Mouse (Mus musculus) MEL-GATA-1-ER (cell line): ENCODE results near the gene Ppan.
A peak's percentile ranks its signal among the peaks of the same experiment; 100 is the strongest.

Experiments
- DNase-seq: peaks from one replicate; pipeline ENCODE4 v3.0.0-alpha.2; 2012; ENCODE audit warnings: low read depth; ENCODE audit errors: extremely low read depth

Ppan gene

GRCm38 (mm10) chr9:20878710-20879065 is 9.3 kb upstream of the Ppan start:
- no peak for DNase-seq

DNA sequence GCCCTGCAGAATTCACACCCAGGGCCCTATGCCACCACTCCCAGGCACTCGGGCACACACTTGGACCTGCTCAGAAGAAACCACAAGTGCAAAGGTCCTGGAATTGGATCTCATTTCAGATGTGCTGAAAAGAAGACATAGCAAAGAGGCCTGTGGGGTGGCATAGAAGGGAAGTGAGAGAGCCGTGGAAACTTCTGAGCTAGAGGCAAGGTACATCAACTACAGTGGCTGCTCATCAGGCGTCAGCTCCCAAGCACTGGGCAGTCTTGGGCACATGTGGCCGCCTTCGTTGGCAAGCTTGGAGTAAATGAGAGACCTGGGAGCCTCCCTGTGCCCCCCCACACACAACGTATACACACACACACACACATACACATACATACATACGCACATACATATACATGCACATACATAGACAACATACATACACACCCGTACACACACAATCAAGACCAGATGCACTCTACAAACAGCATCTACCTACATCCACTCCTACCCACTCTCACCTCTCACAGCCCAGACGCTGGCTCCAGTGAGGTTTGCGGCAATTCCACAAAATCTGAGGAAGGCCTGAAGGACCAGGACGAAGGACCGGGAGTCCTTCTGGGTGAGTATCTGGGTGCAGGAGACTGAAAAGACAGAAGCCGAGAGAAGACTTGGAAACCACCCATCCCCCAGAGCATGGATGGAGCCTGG is 8.7 kb upstream of the Ppan start, which contains the start of gene Angptl6:
Gene Angptl6, minus strand, starts transcription at position 631 of the 696 bp plus-strand sequence.
- DNase-seq = no peak

DNA sequence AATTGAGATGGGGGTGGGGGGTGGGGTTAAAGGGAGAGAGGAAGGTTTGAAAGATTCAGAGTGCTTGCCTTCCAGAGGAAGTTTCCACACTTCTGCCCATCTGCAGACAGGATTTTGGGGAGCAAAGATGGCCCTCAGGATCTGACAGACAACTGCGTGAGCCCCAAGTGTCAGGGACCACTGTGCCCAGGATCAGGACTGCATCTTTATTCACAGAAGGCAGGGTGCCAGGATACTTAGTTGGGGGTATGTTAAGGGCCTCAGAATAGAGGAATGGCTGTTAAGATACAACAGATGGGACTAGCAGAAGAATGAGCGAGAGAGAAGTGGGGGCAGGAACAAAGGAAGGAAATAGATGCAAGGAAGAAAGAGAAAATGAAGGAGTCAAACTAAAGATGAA is 1.4 kb upstream of the Ppan start:
- DNase-seq = no peak

GRCm38 (mm10) chr9:20887191-20887590 is 784 bp upstream of the Ppan start:
- no peak for DNase-seq

DNA sequence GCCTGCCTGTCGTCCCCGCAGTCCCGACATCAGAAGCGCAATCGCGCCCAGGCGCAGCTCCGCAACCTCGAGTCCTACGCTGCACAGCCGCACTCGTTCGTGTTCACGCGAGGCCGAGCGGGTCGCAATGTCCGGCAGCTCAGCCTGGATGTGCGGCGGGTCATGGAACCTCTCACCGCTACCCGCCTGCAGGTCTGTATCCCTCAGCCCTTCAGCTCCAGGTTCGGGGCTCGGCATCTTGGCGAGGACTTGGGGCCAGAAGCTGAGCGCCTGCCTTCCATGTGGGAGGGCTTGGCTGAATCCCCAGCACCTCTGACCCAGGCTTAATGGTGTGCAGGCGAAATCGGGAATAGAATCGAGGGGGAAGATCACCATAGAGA is 401 bp downstream of the Ppan start:
- DNase-seq = no peak

DNA sequence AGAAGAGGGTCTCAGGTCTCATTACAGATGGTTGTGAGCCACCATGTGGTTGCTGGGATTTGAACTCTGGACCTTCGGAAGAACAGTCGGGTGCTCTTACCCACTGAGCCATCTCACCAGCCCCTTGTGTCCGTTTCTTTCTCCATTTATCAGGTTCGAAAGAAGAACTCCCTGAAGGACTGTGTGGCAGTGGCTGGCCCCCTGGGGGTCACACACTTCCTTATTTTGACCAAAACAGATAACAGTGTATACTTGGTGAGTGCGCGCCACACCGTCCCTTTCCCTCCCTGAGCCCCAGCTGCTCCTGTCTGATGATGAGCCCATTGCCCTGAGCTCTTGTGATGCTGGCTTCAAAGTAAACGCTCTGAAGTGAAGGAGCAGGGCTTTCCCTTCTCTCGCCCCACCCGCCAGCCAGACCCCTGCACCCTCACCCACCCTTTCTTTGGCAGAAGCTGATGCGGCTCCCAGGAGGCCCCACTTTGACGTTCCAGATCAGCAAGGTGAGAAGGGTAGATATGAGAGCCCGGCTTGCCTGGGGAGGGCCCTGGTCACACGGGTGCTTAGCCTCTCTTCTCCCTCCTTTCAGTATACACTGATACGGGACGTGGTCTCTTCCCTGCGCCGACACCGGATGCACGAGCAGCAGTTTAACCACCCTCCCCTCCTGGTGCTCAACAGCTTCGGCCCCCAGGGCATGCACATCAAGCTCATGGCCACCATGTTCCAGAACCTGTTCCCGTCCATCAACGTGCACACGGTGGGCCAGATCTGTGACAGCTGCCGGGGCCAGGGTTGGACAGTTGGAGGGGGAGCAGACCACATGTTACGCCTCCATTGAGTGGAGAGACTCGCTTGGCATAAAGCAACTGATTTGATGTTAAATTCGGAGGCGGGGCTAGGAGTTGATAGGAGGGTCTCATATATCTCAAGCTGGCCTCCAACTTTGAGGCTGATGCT is 1.5 kb downstream of the Ppan start:
- peak; percentile 85 for DNase-seq

- DNase-seq = no peak
Measured at GRCm38 (mm10) chr9:20890411-20890810, 2.4 kb downstream of the Ppan start.

- DNase-seq = no peak
Measured at GRCm38 (mm10) chr9:20891339-20892103, 3.5 kb downstream of the Ppan start.

GRCm38 (mm10) chr9:20892104-20892653 is 4.2 kb downstream of the Ppan start:
- DNase-seq = peak; percentile 91

DNA sequence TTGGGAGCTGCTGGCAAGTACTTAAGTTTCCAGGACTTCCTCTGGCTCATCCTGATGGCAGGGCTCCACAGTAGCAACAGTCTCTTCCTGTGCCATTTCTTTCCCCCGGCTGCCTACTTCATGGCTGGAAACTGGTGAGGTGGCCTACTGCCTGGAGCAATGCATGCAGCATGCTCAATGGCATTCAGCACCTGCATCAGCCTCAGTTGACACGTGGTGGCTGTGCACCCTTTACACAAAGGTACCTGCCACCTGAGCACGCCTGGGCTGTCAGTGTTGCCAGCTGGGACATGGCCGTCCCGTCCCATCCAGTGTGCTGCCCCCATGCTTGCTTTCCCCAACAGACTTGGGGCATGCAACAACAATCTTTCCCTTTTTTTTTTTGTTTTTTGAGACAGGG is 5.1 kb downstream of the Ppan start:
- no peak for DNase-seq

DNA sequence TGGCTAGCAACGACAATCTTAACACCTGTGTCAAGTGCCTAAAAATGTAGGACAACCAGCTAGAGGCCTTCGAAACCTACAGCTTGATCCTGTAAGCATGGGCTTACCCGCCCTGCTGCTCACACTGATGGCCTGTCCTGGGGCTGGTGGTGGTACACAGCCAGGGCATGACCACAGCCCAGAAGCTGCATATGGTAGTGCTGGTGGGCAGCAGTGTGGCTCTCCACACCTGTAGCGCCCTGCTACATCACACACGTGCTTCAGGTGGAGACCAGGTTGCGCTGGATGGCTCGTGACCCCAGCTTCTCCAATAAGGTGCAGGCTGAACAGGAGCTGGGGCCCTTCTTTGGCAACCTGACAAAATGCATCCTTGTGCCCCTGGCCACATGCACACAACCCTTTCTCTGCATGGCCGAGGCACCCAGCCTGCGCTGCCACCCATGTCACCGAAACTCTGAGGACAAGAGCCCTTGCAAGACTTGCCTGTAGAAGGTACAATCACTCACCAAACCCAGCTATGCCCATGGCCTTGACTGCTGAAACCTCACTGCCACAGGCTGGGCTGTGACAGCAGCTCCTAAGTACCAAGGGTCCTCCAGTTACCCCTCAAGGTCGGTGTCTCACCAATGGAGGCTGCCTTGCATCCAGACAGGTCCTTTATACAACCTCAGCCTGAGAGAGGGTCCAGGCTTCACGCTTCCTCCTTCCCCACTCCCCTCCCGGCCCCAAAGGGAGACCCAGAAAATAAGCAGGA is 5.8 kb downstream of the Ppan start:
- DNase-seq = no peak

DNA sequence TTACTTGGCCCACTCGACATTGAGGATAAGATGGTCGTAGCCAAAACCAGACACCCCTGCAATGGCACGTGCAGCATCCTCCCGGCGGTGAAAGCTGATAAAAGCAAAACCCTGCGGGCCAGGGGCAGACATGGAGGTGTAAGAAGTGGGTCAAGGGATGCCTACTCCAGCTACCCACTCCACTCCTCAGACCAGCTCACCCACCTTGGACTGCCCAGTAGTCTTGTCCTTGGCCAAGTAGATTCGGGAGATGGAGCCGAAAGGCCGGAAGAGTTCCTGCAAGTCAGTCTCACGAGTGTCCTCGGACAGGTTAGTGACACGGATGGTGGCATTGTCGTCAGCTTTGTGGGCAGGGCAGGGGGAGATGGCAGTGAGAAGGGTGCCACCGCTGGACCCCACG is 6.7 kb downstream of the Ppan start:
- no peak for DNase-seq

GRCm38 (mm10) chr9:20895382-20895781 is 7.4 kb downstream of the Ppan start:
- DNase-seq = no peak

DNA sequence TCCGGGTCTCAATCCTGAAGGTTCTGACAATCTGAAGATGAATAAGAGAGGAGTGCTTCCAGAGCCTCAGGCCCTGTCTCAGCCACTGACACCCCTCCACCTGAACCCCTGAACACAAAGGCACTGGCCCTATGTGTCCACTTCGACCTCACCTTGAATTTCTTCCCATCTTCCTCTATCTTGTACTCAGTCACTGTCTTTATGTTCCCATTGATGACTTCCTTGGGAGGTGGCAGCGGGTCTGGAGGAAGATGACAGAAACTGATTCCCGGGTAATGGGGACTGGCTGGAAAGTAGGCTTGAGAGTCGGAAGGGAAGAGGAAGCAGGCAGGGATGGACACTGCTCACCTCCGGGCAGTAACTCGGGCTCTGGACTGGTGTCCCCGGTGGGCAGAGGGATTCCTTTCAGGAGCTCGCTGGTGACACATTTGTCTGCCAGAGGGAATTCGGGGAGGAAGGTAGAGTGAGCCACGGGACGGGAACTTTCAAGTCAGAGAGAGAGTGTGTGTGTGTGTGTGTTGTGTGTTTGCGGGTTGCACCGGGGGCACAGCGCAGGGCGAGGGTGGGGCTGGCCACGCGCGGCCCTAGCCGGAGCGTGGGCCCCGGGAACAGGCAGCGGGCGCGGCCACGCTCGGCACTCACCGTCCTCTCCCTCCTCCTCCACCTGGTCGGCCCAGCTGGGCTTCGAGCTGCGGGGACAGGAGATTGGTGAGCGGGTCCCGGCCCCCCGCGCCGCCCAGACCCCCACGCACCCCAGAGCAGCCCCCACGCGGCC is 9.9 kb downstream of the Ppan start:
- no peak for DNase-seq

DNA sequence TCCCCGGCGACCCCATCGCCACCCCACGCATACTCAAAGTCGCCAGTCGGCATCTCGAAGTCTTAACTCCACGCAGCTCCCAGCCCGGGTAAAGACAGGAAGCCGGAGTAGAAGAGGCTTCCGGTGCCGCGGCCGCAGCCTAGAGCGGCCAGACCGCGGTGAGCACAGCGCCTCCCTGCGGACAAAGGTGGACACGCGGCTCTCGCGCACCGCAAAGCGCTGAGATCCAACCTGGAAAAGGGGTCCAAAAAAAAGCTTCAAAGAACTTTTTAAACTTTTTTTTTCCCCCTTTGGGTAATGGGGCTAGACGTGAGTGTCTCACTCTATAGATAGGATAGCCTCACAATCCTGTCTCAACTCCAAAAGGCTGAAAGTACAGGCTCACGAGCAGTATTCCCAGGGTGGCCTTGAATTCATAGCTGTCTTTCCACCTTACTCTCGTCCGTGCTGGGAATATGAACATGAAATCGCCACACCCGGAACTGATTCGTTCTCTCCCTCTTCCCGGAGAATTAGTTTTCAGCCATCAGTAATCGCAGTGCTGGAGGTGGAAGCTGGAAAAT is 10.6 kb downstream of the Ppan start, which contains the start of gene Eif3g:
Gene Eif3g, minus strand, starts transcription at position 113 of the 563 bp plus-strand sequence.
- peak; percentile 76 for DNase-seq

DNA sequence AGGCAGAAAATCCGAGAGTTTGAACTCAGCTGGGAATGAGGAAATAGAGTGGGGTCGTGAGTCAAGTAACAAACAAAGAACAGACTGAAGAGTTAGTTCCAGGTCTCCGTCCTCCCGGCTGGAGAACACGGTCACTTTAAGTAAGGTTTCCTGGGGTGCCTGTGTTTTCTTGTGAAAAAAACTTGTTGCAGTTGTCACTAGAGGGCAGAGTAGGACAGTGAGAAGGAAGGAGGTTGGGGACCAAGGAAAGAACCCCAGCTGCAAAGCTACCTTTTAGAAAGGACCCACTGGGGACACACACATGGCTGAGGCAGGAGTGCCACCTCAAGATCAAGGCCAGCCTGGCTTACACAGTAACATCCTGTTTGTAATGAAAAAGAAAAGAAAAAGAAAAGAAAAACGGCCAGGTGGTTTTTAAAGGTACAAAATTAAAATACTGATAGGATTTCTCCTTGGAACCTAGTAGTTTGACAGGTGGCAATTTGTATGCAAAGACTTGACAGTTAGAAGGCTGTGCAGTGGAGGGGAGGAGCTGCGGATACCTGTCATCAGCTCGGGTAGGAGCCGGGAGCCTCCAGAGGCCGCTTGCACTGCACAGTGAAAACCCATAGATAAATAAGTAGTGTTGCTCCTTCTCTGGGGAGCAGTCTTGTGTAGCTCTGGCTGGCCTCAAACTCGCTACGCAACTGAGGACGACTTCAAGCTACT is 13.6 kb downstream of the Ppan start:
- peak; percentile 70 for DNase-seq

DNA sequence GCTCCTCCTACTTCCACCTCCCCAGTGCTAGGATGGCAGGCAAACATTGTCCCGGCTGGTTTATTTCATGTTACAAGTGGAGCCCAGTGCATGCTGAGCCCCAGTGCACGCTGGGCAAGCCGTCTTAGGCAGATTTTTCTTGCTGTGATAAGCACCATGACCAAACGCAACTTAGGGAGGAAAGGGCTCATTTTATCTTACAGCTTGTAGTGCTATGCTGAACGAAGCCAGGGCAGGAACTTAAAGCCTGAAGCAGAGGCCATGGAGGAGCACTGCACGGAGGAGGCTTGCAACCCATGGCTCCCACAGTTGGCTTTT is 14.2 kb downstream of the Ppan start:
- peak; percentile 75 for DNase-seq

DNA sequence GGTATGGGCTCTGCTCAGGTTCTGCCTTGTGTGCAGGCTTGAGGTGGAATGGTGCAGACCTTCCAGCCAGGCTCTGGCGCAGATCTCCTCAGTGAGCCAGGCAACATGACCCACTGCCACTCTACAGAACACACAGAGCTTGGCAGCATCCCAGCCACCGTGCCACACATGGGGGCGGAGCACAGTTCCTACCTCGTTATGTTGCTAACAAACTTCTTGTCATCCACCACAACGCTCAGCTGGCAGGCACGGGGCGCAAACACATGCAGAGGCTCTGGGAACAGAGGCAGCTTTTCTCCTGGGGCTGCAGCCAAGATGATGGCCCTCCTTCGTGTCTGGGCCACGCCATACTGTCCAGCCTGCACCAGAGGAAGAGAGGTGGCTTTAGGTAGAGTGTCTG is 22.0 kb downstream of the Ppan start:
- DNase-seq = no peak

DNA sequence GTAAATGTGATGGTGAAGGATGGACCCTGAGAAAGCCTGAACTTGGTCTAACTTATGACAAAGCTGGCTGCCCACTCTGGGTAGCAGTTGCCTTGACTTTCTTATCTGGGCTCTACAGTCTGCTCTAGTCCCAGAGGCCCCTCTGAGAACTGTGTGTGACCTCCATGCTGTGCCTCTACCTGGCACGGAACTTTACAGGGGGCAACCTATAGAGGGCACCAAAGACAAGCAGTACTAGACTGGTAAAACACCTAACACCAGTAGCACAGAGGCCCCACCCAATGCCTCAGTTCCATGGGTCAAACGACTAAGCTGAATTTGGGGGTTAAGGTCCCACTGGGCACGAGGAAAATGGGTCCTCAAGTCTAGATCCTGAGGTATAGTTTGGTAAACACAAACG is 28.2 kb downstream of the Ppan start:
- no peak for DNase-seq
